Mouse (Mus musculus) monocyte, adult 5-6 weeks (primary cell): ENCODE data around the gene Zc3h10. TPM values are rescaled to one million over a fixed set of nuclear protein-coding genes. Genes with fewer than 3 reads are reported as not detected.
"Not testable (repeated sequence)": the region's sequence is repeated elsewhere in the genome, so short reads cannot be mapped to it uniquely, and the experiment has no call there.

Experiments
- ATAC-seq: fragments of 153-309, 156-312 bp; replicated peaks from 2 replicates; pipeline ENCODE4 v1.8.0; 2017; ENCODE audit warnings: mild to moderate bottlenecking; ENCODE audit not compliant: low TSS enrichment, insufficient number of reproducible peaks, severe bottlenecking, poor library complexity, low FRiP score
- total RNA-seq: library from RNA; stranded (forward); fragments of 200-1000, 200-491, 200-594 nt; gene quantifications from 3 replicates; pipeline ENCODE4 v1.2.3, GENCODE M21; 2017

The Zc3h10 gene
- total RNA-seq, 1 experiment from 2014 or later, result 19.1 TPM

- ATAC-seq, result peak; percentile 90
These were observed 42.8 kb downstream of the Zc3h10 start for GRCm38 (mm10) chr10:128504641-128505370.

- ATAC-seq, result no peak
These were observed 43.6 kb downstream of the Zc3h10 start for GRCm38 (mm10) chr10:128504012-128504411.

GRCm38 (mm10) chr10:128503532-128503931, 44.0 kb downstream of the Zc3h10 start:
- no peak for ATAC-seq

- no peak for ATAC-seq
These were observed 45.2 kb downstream of the Zc3h10 start for GRCm38 (mm10) chr10:128502341-128502740.

- ATAC-seq, result peak; percentile 3; the same call in 1 of the 2 replicates
These were observed 48.4 kb downstream of the Zc3h10 start for GRCm38 (mm10) chr10:128499116-128499671.

- ATAC-seq, result peak; percentile 88
These were observed 49.0 kb downstream of the Zc3h10 start, which contains the start of gene Myl6b for GRCm38 (mm10) chr10:128498590-128498989. Gene Myl6b, minus strand, starts transcription at chr10:128498685.

- ATAC-seq, result no peak
These were observed 50.3 kb downstream of the Zc3h10 start for GRCm38 (mm10) chr10:128497134-128497737.

- no peak for ATAC-seq
These were observed 51.0 kb downstream of the Zc3h10 start for GRCm38 (mm10) chr10:128496509-128497077.

- ATAC-seq, result no peak
These were observed 51.7 kb downstream of the Zc3h10 start for GRCm38 (mm10) chr10:128495903-128496302.

GRCm38 (mm10) chr10:128495270-128495669, 52.3 kb downstream of the Zc3h10 start:
- ATAC-seq, result no peak

- ATAC-seq, result no peak
These were observed 52.8 kb downstream of the Zc3h10 start for GRCm38 (mm10) chr10:128494667-128495245.

- ATAC-seq, result peak; percentile 66
These were observed 53.6 kb downstream of the Zc3h10 start, which contains the start of gene Myl6 for GRCm38 (mm10) chr10:128493695-128494666. Gene Myl6, minus strand, starts transcription at chr10:128494145.

- ATAC-seq, result no peak; the same call in 1 of the 2 replicates
These were observed 54.3 kb downstream of the Zc3h10 start for GRCm38 (mm10) chr10:128493319-128493694.

GRCm38 (mm10) chr10:128492633-128493311, 54.8 kb downstream of the Zc3h10 start:
- ATAC-seq, result no peak

- ATAC-seq, result not testable (repeated sequence)
These were observed 55.5 kb downstream of the Zc3h10 start for GRCm38 (mm10) chr10:128492051-128492450.
